Mouse (Mus musculus): ENCODE results near the gene Hoxd12.

The Hoxd12 gene

DNA sequence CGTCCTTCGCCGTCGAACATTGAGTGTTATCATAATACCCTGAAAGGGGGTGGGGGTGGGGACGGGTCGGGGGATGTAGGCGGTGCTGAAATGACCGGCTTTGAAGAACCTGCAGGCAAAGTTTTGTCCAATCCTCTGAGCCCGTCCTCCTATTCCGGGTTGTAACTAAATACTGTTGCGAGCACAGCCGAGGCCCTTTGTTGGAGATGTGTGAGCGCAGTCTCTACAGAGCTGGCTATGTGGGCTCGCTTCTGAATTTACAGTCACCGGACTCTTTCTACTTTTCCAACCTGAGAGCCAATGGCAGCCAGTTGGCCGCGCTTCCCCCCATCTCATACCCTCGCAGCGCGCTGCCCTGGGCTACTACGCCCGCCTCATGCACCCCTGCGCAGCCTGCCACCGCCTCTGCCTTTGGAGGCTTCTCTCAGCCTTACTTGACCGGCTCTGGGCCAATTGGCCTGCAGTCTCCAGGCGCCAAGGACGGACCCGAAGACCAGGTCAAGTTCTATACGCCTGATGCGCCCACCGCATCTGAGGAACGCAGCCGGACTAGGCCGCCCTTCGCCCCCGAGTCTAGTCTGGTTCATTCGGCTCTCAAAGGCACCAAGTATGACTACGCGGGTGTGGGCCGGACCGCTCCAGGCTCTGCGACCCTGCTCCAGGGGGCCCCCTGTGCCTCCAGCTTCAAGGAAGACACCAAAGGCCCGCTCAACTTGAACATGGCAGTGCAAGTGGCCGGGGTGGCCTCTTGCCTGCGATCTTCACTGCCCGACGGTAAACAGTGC lies at the start of gene Hoxd12:
Hoxd12 (plus strand) TSS at position 133 of the 785 bp plus-strand sequence.
- DNase-seq (ENCODE audit: low read depth) = no peak

DNA sequence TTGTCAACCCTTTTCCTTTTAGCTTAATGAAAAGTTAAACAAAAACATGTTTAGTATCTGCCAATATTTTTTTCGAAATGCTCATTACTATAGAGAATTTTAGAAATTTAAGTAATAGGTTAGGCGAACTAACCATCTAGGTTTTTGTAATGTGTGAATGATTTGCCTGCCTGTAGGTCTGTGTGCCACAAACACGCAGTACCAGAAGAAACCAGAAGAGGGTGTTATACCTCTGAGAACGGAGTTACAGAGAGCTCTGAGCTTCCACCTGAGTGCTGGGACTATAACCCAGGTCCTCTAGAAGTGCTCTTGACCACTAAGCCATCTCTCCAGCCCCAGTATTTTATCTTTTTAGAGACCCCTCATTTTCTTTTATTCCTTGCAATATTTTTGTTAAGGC lies 39.4 kb upstream of the Hoxd12 start:
- no peak for DNase-seq (ENCODE audit: low read depth)

DNA sequence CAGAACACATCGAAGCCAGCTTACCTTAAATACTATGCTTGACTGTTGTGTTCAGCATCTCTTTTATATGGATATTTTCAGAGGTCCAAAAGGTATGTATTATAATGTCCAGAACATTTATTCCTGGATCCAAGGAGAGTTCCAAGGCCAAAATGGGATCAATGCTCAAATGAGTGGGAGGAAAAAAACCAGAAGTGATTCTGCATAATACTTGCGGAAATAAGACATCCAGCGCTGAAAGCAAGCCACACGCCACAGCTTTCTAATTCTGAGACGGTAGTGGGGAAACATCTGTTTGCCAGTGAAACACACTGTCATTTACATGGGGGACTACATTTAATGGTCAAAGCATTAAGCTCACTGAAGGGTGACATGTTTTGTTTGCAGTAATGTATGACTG lies 32.4 kb upstream of the Hoxd12 start:
- no peak for DNase-seq (ENCODE audit: low read depth)

DNA sequence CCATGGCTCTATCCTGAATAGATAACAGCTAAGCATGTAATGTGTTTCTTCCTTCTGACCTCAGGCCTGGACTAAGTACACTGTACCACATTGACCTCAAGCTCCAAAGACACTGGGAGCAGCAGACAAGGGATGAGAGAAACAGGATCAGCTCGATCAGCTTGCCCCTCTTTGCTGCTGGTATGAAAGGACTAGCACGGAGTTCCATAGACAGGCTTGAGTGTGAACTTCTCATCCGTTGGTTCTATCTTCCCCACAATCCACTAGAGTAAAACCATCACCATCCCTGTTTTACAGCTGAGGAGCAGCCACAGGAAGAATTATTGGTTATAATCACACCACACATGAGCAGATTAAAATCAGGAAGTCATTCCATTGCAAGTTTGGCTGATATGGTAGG lies 29.2 kb upstream of the Hoxd12 start:
- no peak for DNase-seq (ENCODE audit: low read depth)

DNA sequence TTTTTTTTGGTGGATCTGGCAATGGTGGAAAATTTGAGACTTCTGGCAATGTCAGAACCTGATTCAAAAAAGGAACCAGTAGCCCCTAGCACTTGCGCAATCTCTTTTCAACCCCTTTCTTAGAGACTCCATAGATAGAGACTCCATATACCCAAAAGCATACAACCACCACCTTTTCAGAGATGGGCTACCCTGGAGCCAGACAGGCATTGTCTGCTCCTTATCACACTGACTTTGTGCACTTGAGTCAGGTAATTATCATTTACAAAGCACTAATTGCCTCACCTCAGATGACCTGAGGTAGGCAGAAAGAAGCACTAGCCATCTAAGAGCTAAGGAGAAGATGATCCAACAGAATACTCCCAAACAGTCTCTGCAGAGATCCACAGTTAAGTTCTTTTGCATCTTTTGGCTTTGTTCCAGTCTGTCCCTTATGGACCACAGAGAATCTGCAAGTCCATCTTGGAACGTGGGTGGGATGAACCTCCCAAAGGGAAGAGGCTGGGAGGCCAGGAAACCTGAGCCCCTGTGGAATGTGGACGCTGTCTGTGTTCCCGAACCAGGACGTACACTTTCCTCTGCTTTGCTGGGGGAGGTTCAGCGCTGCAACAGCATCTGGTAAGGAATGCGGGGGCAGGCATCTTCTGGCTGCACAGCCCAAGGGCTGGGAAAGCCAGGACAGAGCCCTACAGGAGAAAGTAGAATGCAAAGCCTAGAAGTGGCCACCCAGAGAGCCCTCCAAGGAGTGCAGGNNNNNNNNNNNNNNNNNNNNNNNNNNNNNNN lies 27.5 kb upstream of the Hoxd12 start:
- DNase-seq (ENCODE audit: low read depth) = no peak

DNA sequence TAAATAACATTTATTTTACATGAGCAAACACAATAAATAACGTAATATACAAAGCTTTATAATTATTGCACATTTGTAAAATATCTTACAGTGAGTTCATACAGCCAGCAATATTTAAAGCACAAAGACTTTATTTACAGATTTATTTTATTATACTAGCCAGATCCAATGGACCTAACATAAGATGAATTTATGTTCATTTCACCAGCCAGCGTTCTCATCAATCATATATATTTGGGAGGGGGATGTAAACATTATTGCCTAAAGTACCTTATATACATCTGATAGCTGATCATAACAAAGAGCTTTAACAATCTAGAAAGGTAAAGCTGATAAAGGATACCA lies 21.8 kb upstream of the Hoxd12 start:
- DNase-seq (ENCODE audit: low read depth) = no peak

DNA sequence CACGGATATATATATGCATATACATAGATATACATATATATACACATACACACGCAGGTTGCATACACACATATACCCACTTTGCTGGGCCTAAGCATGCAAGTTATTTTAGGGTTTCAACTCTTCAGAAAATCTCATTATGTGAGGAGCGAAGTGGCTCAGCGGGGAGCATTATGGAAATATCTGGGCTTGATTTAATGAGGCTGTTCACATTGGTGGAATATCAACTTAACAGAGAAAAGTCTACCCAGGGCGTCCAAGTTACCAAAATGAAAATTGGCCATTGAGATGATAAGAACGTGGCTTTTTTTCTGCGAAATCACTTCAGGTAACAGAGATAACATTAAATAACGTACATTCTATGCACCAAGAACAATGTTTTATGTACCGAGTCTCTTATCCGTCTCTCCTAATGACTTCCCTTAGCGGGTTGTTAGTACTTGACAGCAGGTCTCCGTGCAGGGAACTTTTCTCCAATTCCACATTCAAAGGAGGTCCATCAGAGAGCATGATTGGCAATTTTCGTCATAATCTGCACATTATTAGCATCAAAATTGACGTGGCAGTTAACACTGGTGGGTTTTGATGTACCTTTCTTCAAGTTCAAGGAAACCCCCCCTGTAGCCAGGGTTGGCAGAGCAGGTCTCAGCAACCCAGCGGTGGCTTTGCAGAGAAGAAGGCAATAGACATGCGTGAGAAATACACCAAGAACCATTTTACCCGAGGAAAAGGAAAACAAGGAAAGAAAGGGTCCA lies 20.9 kb upstream of the Hoxd12 start:
- DNase-seq (ENCODE audit: low read depth) = no peak

DNA sequence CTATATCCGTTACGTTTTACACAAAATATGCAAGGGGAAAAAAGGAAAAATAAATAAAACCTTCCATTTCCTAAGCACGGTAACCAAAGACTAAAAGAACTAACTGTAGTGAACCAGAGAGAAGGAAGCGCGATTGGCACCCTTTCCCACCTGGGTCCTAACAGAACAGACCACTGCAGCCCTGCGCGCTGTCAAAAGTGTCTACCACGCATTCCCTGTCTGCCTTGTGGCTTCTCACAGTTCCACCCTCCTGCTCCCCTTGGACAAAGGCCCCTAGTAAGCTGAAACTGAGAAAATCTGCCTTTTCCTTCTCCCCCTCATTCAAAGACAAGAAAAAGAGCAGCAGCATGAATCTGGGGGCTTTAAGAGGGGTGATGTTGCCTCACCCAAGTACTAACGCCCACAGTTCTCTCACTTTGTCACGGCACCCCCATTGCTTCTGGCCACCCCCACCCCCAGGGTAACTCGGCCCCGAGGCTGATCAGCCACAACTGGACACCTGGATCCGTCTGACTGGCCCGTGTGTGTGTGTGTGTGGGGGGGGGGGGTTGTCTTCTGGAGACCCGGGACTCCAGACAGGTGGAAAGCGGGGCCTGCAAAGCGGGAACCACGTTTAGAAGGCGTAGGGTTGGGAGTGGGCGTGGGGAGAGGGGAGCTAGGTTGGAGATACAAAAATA lies 19.9 kb upstream of the Hoxd12 start:
- DNase-seq (ENCODE audit: low read depth) = no peak

DNA sequence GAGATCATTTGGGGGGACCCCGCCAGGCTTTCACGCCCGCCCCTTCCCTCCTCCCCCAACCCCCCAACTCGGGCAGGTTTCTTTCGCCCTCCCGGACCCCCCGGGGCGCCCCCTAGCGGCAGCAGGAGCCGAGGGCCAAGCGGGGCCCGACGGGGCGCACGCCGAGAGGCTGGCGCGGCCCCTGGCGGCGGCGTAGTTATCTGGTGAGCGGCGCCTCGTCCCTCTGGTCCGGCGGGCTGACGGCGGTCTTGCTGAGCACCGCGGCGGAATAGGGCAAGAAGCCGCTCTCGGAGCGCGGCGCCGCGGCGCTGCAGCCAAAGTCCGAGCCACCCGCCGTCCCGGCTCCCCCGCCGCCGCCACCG lies 19.4 kb upstream of the Hoxd12 start:
- no peak for DNase-seq (ENCODE audit: low read depth)

DNA sequence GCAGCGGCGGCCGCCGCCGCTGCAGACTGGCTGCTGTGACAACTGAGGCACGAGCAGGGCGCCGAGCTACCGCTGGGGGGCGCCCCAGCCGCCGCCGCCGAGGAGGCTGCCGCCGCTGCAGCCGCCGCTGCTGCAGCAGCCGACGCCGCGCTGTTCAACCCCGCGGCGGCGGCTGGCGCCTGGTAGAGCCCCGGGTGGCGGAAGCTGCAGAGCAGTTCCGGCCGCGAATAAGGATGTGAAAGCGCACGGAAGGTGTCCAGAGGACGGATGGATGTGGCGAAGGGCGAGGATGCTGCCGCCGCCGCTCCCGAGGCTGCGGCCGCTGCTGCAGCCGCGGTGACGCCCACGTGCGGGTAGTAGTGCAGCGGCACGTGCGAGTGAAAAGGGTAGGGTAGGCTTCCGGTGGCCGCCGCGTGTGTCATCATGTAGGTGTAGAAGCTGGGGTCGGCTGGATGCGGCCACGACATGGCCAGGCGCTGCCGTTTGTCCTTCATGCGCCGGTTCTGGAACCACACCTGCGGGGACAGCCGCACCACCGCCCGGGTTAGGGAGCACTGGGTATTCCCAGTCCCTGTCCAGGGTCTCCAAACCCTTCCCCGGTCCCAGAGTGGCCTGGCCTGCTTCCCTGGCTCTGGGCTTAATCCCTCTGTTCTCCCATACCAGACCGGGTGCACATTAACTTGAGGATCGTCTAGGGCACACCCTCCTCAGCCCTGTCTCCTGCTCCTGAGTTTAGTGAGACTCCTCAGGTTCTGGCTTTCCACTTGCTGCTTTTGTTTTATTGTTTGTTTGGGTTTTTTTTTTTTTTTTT lies 18.8 kb upstream of the Hoxd12 start:
- DNase-seq (ENCODE audit: low read depth) = peak; percentile 45

DNA sequence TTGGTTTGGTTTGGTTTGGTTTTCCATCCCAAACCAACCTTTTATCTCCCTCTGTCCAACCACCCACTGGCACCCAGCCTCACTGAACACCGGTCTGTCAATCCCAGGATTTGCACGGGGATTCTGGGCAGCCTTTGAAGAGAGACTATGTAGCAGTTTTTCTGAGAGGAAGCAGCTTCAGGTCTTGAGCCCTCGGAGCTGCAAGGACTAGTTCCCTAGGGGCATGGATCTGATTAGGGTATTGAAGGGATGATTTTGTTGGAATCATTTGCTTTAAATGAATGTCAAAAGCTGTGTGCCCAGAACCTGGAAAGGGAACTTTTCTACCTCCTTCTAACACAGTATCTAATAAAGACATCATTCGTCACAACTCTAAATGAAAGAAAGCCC lies 18.2 kb upstream of the Hoxd12 start:
- DNase-seq (ENCODE audit: low read depth) = no peak

DNA sequence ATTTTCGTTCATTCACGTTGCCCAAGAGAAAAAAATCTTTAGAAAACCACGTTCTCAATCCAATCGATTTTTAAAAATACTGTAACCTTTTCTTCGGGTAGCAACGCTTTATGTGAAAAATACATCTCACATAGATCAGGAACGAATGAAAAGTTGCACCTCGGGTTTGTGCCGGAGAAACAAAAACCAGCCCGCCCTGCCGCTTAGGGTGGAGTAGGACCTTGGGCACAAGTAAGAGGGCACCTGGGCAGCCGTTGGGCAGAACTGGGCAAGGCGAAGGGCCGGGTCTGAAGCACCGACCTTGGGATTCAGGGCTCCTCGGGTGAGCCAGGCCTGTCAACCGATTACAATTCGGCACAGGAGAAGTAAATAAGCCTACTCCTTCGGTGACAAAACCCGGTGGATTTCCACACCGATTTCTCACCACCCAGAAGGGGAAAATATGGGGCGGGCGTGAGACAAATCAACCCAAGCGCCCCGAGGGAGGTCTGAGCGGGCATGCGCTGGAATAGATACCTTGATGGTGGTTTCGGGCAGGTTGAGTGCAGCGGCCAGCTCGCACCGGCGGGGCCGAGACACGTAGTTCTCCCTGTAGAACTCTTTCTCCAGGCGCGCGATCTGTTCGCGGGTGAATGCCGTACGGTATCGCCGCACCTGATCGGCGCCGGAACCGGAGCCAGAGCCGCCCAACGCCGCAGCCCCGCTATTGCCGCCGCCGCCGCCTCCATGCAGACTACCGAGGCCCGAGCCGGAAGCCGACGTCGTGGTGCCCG lies 17.4 kb upstream of the Hoxd12 start:
- DNase-seq (ENCODE audit: low read depth) = peak; percentile 39

DNA sequence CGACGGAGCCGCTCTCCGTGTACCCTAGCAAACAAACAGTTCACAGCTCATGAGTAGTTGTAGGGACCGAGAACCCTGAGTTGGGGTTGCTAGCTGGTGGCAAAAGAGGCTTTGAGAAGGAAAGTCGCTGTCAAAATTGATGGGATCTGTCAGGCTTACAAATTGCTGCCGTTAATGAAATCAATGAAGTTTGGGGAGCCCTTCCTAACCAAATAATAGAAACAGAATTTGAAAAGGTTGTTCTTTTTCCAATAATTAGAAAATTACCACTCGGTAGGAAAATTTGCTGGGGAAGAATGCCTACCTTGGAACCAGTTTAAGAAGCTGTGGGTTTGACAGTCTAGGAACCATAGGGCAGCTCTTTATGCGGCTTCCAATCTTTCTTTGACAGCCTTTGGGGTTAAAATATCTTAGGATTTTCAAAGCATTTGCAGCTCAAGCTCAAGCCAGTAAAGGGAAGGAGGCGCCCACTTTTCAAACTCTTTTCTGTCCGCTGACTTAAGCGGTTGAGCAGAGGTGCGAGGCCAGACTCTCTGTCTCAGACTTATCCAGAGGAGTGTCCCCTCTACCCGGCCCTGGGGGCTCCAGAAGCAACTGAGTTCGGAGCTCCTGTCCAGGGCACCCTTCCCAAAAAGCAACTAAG lies 16.7 kb upstream of the Hoxd12 start:
- no peak for DNase-seq (ENCODE audit: low read depth)

DNA sequence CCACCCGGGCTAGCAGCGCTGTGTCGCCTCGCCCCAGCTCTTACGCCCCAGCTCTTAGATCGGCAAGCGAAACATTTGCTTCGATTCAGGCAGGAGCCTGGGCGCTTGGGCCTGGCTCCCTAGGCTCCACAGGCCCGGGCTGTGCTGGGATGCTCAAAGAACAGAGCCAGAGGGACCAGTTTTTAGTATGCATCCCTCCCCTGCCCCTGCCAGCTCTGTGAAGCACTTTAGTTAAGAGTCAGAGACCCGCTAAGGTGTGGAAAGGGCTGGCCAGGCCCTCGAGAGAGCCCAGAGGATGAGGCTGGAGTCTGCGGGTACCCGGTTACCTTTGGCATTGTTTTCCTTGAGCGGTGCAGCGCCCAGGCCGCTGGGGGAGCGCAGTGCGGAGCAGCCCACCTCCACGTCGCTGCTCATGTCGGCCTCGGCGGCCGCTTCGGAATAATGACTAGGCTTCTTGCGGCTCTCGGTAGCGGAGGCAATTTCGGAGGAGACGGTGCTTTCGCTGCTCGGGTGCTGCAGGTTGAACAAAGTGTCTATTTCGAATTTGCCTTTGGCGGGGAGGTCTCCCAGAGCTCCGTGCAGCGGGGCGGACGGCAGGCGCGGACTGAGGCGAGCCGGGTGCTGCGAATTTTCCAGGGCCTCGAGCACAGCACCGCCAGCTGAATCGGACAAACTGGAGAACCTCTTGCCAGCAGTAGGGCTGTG lies 16.0 kb upstream of the Hoxd12 start:
- no peak for DNase-seq (ENCODE audit: low read depth)

DNA sequence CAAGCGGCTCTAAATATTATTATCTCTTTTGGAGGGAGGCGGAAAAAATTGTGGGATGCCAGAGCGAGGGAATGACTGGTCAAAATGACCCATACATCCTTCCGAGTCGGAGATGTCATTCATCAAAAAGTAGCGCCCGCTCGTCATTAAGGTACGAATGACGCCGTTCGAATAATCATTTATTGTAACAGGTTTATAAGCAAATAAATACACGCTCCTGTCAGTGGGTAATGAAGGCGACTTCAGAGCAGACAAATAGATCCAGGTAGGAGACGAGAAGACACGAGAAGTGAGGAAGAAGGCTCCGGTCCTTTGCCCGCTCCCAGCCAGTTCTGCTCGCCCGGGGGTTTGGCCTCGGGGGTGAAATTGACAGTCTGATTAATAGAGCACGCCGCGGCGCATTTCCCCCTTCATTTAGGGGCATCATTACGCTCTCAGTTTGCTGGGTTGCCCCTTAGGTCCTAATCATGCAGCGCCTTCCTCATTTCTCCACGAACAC lies 15.3 kb upstream of the Hoxd12 start, which contains the start of gene Evx2:
Evx2 (minus strand) TSS at position 51 of the 499 bp plus-strand sequence.
- DNase-seq (ENCODE audit: low read depth) = no peak

DNA sequence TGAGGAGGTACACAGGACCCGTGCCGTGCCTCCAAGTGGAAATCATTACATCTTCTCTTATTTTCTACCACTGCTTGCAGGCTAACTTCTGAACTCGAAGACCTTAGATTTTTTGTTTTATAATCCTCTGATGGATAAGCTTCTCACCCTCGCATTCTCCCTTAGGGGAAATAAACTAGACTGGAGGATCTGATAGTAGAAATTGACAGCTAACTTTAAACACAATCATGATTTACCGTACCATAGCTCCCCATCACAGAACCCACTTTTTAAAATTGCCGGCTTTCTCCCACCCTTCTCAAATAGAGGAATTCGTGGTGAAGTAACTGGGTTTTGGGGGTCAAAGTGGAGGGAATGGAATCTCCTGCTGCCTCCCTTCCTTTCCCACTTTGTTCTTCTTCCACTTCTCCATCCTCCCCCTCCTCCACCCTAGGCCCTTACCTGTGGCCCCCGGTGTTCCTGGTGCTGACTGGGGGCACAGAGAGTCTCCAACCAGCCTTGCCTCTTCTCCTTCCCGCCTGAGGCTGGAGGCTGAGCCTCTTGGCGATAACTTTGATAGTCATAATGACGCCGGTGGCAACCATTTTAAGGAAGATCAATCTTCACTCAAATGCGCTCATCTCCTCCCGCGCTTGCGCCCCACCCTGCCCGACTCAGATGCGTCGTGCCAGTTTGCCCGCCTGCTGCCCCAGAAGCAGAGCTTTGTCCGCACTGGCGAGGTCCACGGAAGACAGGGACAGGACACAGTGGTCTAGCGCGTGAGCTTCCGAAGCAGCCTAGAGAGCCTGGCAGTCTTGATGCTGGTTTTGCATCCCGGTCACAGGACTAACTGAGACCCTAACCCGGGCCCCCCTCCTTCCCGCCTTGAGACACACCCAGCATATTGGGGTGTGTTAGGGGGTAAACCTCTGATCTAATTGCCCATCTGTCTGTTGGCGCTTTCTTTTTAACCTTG lies 14.1 kb upstream of the Hoxd12 start:
- no peak for DNase-seq (ENCODE audit: low read depth)

DNA sequence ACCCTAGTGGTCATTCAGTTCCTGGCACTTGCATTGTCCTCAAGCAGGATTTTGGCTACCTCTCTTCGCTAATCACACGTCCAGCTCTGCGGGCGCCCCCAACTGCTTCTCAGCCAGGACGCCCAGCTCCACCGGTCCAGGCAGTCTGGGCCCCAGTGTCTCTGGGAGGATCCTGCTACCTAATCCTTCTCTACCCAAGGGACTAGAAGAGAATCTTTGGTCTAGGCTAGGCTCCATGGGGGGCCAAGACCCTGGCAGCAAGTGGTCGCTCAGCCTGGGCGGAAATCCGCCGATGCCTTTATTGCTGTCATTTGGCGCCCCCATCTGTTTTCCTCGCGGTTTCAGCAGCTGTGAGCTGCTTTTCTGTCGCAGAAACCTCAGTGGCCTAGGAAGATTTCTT lies 13.1 kb upstream of the Hoxd12 start:
- DNase-seq (ENCODE audit: low read depth) = no peak

DNA sequence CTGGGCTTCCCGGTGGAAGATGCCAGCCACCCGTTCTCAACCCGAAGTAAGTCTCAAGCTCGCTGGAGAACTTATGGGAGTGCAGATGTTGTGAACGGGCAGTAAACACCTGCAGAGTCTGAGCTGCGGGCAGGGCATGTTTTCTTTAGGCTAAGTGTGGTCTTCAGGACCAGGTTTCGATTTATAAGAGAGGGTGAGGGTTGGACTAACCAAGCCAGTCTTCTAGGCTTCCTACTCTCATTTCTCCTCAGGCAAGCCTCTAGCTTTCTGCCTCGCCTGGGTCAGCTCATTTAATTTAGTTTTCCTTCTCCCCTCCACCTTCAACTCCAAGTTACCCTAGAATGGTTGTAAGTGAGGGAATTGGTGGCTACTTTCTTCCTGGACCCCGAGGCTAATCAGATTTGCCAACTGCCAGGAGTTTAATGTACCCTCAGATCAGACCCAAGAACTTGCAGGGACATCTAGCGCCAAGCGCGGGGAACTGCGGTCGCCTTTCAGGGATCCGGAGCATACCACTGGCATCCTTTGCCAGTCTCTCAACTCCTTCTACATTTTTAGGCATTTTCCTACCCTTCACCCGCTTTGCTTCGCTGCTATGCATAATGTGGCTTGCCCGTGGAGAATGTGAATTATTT lies 11.4 kb upstream of the Hoxd12 start:
- no peak for DNase-seq (ENCODE audit: low read depth)

Data from naive thymus-derived CD4-positive, alpha-beta T cell, adult 2 months (primary cell).